Mouse (Mus musculus): ENCODE data around the gene Nfkbil1. TPM values are rescaled to one million over a fixed set of nuclear protein-coding genes. Genes with fewer than 3 reads are reported as not detected.

Gene Nfkbil1
- polyA plus RNA-seq, 1 experiment from 2014 or later, result 12.1 TPM

- Histone ChIP-seq H3K27ac (no peak overlapping the region), H3K4me3 (no peak overlapping the region), H3K36me3 (no peaks in the 10 kb centered on the region), H3K27me3 (ENCODE audit: low read depth, poor library complexity, severe bottlenecking) (peaks cover 68% of the 10 kb centered on the region), H3K9me3 (replicated peaks) (no peaks in the 10 kb centered on the region), H3K4me1 (peaks cover 20% of the 10 kb centered on the region)
- no peak for DNase-seq (ENCODE audit: low spot score)
- 71% methylated on average over 13 of the region's 13 CpGs for WGBS
Observed at GRCm38 (mm10) chr17:35261651-35262050, 26.1 kb upstream of the Nfkbil1 start.

- H3K4me1 ChIP-seq, result peaks cover 20% of the 10 kb centered on the region
- H3K27me3 ChIP-seq (ENCODE audit: low read depth, poor library complexity, severe bottlenecking), result peaks cover 48% of the 10 kb centered on the region
- no peak overlapping the region for H3K27ac ChIP-seq
- no peaks in the 10 kb centered on the region for H3K9me3 ChIP-seq (replicated peaks)
- H3K4me3 ChIP-seq, result no peak overlapping the region
- DNase-seq (ENCODE audit: low spot score), result no peak
- WGBS, result 81% methylated on average over 4 of the region's 4 CpGs
- no peaks in the 10 kb centered on the region for H3K36me3 ChIP-seq
Observed at GRCm38 (mm10) chr17:35259621-35260020, 24.0 kb upstream of the Nfkbil1 start.

GRCm38 (mm10) chr17:35258492-35259478 is 23.2 kb upstream of the Nfkbil1 start:
- DNase-seq (ENCODE audit: low spot score), result no peak
- WGBS, result 63% methylated on average over 14 of the region's 14 CpGs
- H3K27me3 ChIP-seq (ENCODE audit: low read depth, poor library complexity, severe bottlenecking), result peaks cover 40% of the 10 kb centered on the region

GRCm38 (mm10) chr17:35257824-35258491 is 22.4 kb upstream of the Nfkbil1 start:
- Histone ChIP-seq H3K4me1 (peaks cover 9% of the 10 kb centered on the region), H3K9me3 (replicated peaks) (no peaks in the 10 kb centered on the region), H3K36me3 (peaks cover 16% of the 10 kb centered on the region), H3K27ac (no peak overlapping the region), H3K27me3 (ENCODE audit: low read depth, poor library complexity, severe bottlenecking) (peaks cover 32% of the 10 kb centered on the region), H3K4me3 (peak overlapping the region; percentile 30; the same call in 1 of the 2 replicates)
- peak; percentile 85 for DNase-seq (ENCODE audit: low spot score)
- 16% methylated on average over 17 of the region's 17 CpGs for WGBS

More at GRCm38 (mm10) chr17:35258492-35259478, 23.2 kb upstream of the Nfkbil1 start:
- H3K4me1 ChIP-seq, result peaks cover 17% of the 10 kb centered on the region
- peaks cover 8% of the 10 kb centered on the region for H3K36me3 ChIP-seq
- no peak overlapping the region for H3K4me3 ChIP-seq
- no peaks in the 10 kb centered on the region for H3K9me3 ChIP-seq (replicated peaks)
- no peak overlapping the region for H3K27ac ChIP-seq

GRCm38 (mm10) chr17:35257378-35257777 is 21.8 kb upstream of the Nfkbil1 start:
- 87% methylated on average over 1 of the region's 1 CpGs for WGBS

GRCm38 (mm10) chr17:35255704-35256103 is 20.1 kb upstream of the Nfkbil1 start:
- DNase-seq (ENCODE audit: low spot score), result no peak
- 65% methylated on average over 4 of the region's 4 CpGs for WGBS
- H3K36me3 ChIP-seq, result peaks cover 37% of the 10 kb centered on the region

More at GRCm38 (mm10) chr17:35257378-35257777, 21.8 kb upstream of the Nfkbil1 start:
- no peaks in the 10 kb centered on the region for H3K9me3 ChIP-seq (replicated peaks)
- H3K4me1 ChIP-seq, result peaks cover 3% of the 10 kb centered on the region; the same call in 1 of the 2 replicates
- peaks cover 26% of the 10 kb centered on the region for H3K27me3 ChIP-seq (ENCODE audit: low read depth, poor library complexity, severe bottlenecking)
- peaks cover 22% of the 10 kb centered on the region for H3K36me3 ChIP-seq
- no peak overlapping the region for H3K27ac ChIP-seq
- DNase-seq (ENCODE audit: low spot score), result no peak
- H3K4me3 ChIP-seq, result no peak overlapping the region

GRCm38 (mm10) chr17:35255301-35255700 is 19.7 kb upstream of the Nfkbil1 start:
- Histone ChIP-seq H3K27me3 (ENCODE audit: low read depth, poor library complexity, severe bottlenecking) (peaks cover 5% of the 10 kb centered on the region; the same call in 1 of the 2 replicates), H3K36me3 (peaks cover 41% of the 10 kb centered on the region), H3K4me1 (peaks cover 3% of the 10 kb centered on the region; the same call in 1 of the 2 replicates), H3K9me3 (replicated peaks) (no peaks in the 10 kb centered on the region), H3K27ac (no peak overlapping the region), H3K4me3 (no peak overlapping the region)
- WGBS, result 74% methylated on average over 3 of the region's 3 CpGs
- DNase-seq (ENCODE audit: low spot score), result no peak

More at GRCm38 (mm10) chr17:35255704-35256103, 20.1 kb upstream of the Nfkbil1 start:
- no peaks in the 10 kb centered on the region for H3K9me3 ChIP-seq (replicated peaks)
- no peak overlapping the region for H3K4me3 ChIP-seq
- H3K4me1 ChIP-seq, result peaks cover 3% of the 10 kb centered on the region; the same call in 1 of the 2 replicates
- H3K27me3 ChIP-seq (ENCODE audit: low read depth, poor library complexity, severe bottlenecking), result peaks cover 9% of the 10 kb centered on the region
- no peak overlapping the region for H3K27ac ChIP-seq

- no peaks in the 10 kb centered on the region for H3K27me3 ChIP-seq (ENCODE audit: low read depth, poor library complexity, severe bottlenecking)
- H3K4me3 ChIP-seq, result no peak overlapping the region
- 58% methylated on average over 11 of the region's 11 CpGs for WGBS
- H3K9me3 ChIP-seq (replicated peaks), result no peaks in the 10 kb centered on the region
- peaks cover 3% of the 10 kb centered on the region for H3K4me1 ChIP-seq
- H3K36me3 ChIP-seq, result peaks cover 50% of the 10 kb centered on the region
- DNase-seq (ENCODE audit: low spot score), result peak; percentile 60
- H3K27ac ChIP-seq, result no peak overlapping the region
Observed at GRCm38 (mm10) chr17:35254241-35255098, 18.9 kb upstream of the Nfkbil1 start.

- H3K4me1 ChIP-seq, result peaks cover 3% of the 10 kb centered on the region
- no peak for DNase-seq (ENCODE audit: low spot score)
- H3K4me3 ChIP-seq, result no peak overlapping the region
- WGBS, result 88% methylated on average over 32 of the region's 32 CpGs
- H3K9me3 ChIP-seq (replicated peaks), result no peaks in the 10 kb centered on the region
- no peaks in the 10 kb centered on the region for H3K27me3 ChIP-seq (ENCODE audit: low read depth, poor library complexity, severe bottlenecking)
- peaks cover 59% of the 10 kb centered on the region for H3K36me3 ChIP-seq
- no peak overlapping the region for H3K27ac ChIP-seq
Observed at GRCm38 (mm10) chr17:35253293-35254093, 17.9 kb upstream of the Nfkbil1 start.

GRCm38 (mm10) chr17:35252619-35253292 is 17.2 kb upstream of the Nfkbil1 start:
- Histone ChIP-seq H3K27me3 (ENCODE audit: low read depth, poor library complexity, severe bottlenecking) (no peaks in the 10 kb centered on the region), H3K36me3 (peaks cover 67% of the 10 kb centered on the region), H3K27ac (no peak overlapping the region), H3K4me3 (no peak overlapping the region), H3K9me3 (replicated peaks) (no peaks in the 10 kb centered on the region), H3K4me1 (no peaks in the 10 kb centered on the region; the same call in none of the 2 replicates)
- DNase-seq (ENCODE audit: low spot score), result no peak
- 92% methylated on average over 18 of the region's 18 CpGs for WGBS

GRCm38 (mm10) chr17:35251981-35252380 is 16.4 kb upstream of the Nfkbil1 start:
- Histone ChIP-seq H3K36me3 (peaks cover 74% of the 10 kb centered on the region), H3K9me3 (replicated peaks) (no peaks in the 10 kb centered on the region), H3K27me3 (ENCODE audit: low read depth, poor library complexity, severe bottlenecking) (no peaks in the 10 kb centered on the region), H3K4me3 (no peak overlapping the region), H3K27ac (no peak overlapping the region), H3K4me1 (no peaks in the 10 kb centered on the region; the same call in 1 of the 2 replicates)
- DNase-seq (ENCODE audit: low spot score), result no peak
- 90% methylated on average over 5 of the region's 5 CpGs for WGBS
